Mouse (Mus musculus) layer of hippocampus, adult 9-10 months (tissue): ENCODE measurements at regions not wholly inside any gene's neighbourhood (a gene's known extent, or its start where the extent isn't known, plus 50 kb on each side); places are given as distances from the start of the nearest gene placed in this dataset.
A peak's percentile ranks its signal among the peaks of the same experiment; 100 is the strongest.
"Not testable (repeated sequence)": the region's sequence is repeated elsewhere in the genome, so short reads cannot be mapped to it uniquely, and the experiment has no call there.

Experiments
- DNase-seq: peaks from one replicate; pipeline ENCODE4 v3.0.0; 2022; ENCODE audit warnings: low spot score

- DNase-seq = no peak
Observed at GRCm38 (mm10) chr3:79002173-79002848, 284.0 kb downstream of the Rapgef2 start.

- DNase-seq = no peak
Observed at GRCm38 (mm10) chr3:79001754-79002153, 284.6 kb downstream of the Rapgef2 start.

GRCm38 (mm10) chr3:79000293-79000692 lies 286.0 kb downstream of the Rapgef2 start:
- no peak for DNase-seq

GRCm38 (mm10) chr3:78999803-79000202 lies 286.5 kb downstream of the Rapgef2 start:
- no peak for DNase-seq

GRCm38 (mm10) chr3:78988120-78988519 lies 298.2 kb downstream of the Rapgef2 start:
- no peak for DNase-seq

GRCm38 (mm10) chr3:78986726-78987125 lies 299.6 kb downstream of the Rapgef2 start:
- DNase-seq = no peak

- DNase-seq = no peak
Observed at GRCm38 (mm10) chr3:78981057-78981456, 305.3 kb downstream of the Rapgef2 start.

- DNase-seq = no peak
Observed at GRCm38 (mm10) chr3:78978781-78979180, 307.5 kb downstream of the Rapgef2 start.

GRCm38 (mm10) chr3:78966683-78967549 lies 319.4 kb downstream of the Rapgef2 start:
- DNase-seq = not testable (repeated sequence)

GRCm38 (mm10) chr3:78964231-78964858 lies 322.0 kb downstream of the Rapgef2 start:
- DNase-seq = no peak

GRCm38 (mm10) chr3:78958781-78959180 lies 327.5 kb downstream of the Rapgef2 start:
- peak; percentile 51 for DNase-seq

- no peak for DNase-seq
Observed at GRCm38 (mm10) chr3:78955364-78955763, 331.0 kb downstream of the Rapgef2 start.

GRCm38 (mm10) chr3:78949385-78949784 lies 336.9 kb downstream of the Rapgef2 start:
- not testable (repeated sequence) for DNase-seq

- no peak for DNase-seq
Observed at GRCm38 (mm10) chr3:78948700-78949099, 337.6 kb downstream of the Rapgef2 start.

GRCm38 (mm10) chr3:78948171-78948570 lies 338.1 kb downstream of the Rapgef2 start:
- DNase-seq = peak; percentile 70

- no peak for DNase-seq
Observed at GRCm38 (mm10) chr3:78947183-78947582, 339.1 kb downstream of the Rapgef2 start.

GRCm38 (mm10) chr3:78944185-78944584 lies 342.1 kb downstream of the Rapgef2 start:
- no peak for DNase-seq

GRCm38 (mm10) chr3:78932975-78933374 lies 353.3 kb downstream of the Rapgef2 start:
- no peak for DNase-seq

GRCm38 (mm10) chr3:78919850-78920249 lies 366.5 kb downstream of the Rapgef2 start:
- no peak for DNase-seq

- DNase-seq = peak; percentile 44
Observed at GRCm38 (mm10) chr3:78919407-78919806, 366.9 kb downstream of the Rapgef2 start.

GRCm38 (mm10) chr3:78908196-78908844 lies 378.0 kb downstream of the Rapgef2 start:
- DNase-seq = no peak

- no peak for DNase-seq
Observed at GRCm38 (mm10) chr3:78907778-78908177, 378.5 kb downstream of the Rapgef2 start.
